Mouse (Mus musculus): Measurements from ENCODE around the gene St6galnac5. TPM values are rescaled to one million over a fixed set of nuclear protein-coding genes. Genes with fewer than 3 reads are reported as not detected.

St6galnac5 gene
- polyA plus RNA-seq, 1 experiment from 2014 or later, result 0.96 TPM

GRCm38 (mm10) chr3:152990787-152991186 lies 8.7 kb upstream of the St6galnac5 start:
- H3K36me3 ChIP-seq (ENCODE audit: control insufficient read depth, insufficient read depth, low read length), result no peaks in the 10 kb centered on the region
- no peak for ATAC-seq (ENCODE audit: insufficient number of reproducible peaks, low FRiP score, low TSS enrichment, low read depth)
- H3K27ac ChIP-seq (replicated peaks; ENCODE audit: low read depth, low read length), result no peak overlapping the region
- H3K27me3 ChIP-seq (ENCODE audit: control insufficient read depth, insufficient read depth, low read length), result no peaks in the 10 kb centered on the region
- H3K4me3 ChIP-seq (ENCODE audit: low read depth, low read length), result no peak overlapping the region
- no peaks in the 10 kb centered on the region for H3K4me1 ChIP-seq (ENCODE audit: control insufficient read depth, insufficient read depth, low read length)
- no peak overlapping the region for H3K4me2 ChIP-seq (ENCODE audit: low read depth, severe bottlenecking)
- no peak for DNase-seq (ENCODE audit: low spot score)
- no peak overlapping the region for H3K9ac ChIP-seq (ENCODE audit: low read length)
- 82% methylated on average over 2 of the region's 2 CpGs for WGBS
- H3K9me3 ChIP-seq (ENCODE audit: control insufficient read depth, low read length), result no peaks in the 10 kb centered on the region

GRCm38 (mm10) chr3:152980978-152981974 lies 770 bp downstream of the St6galnac5 start:
- Histone ChIP-seq H3K4me1 (ENCODE audit: control insufficient read depth, insufficient read depth, low read length) (no peaks in the 10 kb centered on the region), H3K27me3 (ENCODE audit: control insufficient read depth, insufficient read depth, low read length) (peaks cover 26% of the 10 kb centered on the region), H3K4me2 (ENCODE audit: low read depth, severe bottlenecking) (peak overlapping the region; percentile 59), H3K9ac (ENCODE audit: low read length) (peak overlapping the region; percentile 36; the same call in 1 of the 2 replicates), H3K4me3 (ENCODE audit: low read depth, low read length) (peak overlapping the region; percentile 43), H3K36me3 (ENCODE audit: control insufficient read depth, insufficient read depth, low read length) (no peaks in the 10 kb centered on the region), H3K9me3 (ENCODE audit: control insufficient read depth, low read length) (no peaks in the 10 kb centered on the region), H3K27ac (replicated peaks; ENCODE audit: low read depth, low read length) (no peak overlapping the region)
- DNase-seq (ENCODE audit: low spot score) (peak; percentile 58), ATAC-seq (ENCODE audit: insufficient number of reproducible peaks, low FRiP score, low TSS enrichment, low read depth) (peak; percentile 11; the same call in 1 of the 2 replicates)
- under 1% methylated on average over 47 of the region's 47 CpGs for WGBS

- H3K27me3 ChIP-seq (ENCODE audit: control insufficient read depth, insufficient read depth, low read length), result peaks cover 26% of the 10 kb centered on the region
- H3K36me3 ChIP-seq (ENCODE audit: control insufficient read depth, insufficient read depth, low read length), result no peaks in the 10 kb centered on the region
- peak overlapping the region; percentile 59 for H3K4me2 ChIP-seq (ENCODE audit: low read depth, severe bottlenecking)
- peak overlapping the region; percentile 43 for H3K4me3 ChIP-seq (ENCODE audit: low read depth, low read length)
- no peak for DNase-seq (ENCODE audit: low spot score)
- H3K9ac ChIP-seq (ENCODE audit: low read length), result no peak overlapping the region
- ATAC-seq (ENCODE audit: insufficient number of reproducible peaks, low FRiP score, low TSS enrichment, low read depth), result no peak
- no peaks in the 10 kb centered on the region for H3K9me3 ChIP-seq (ENCODE audit: control insufficient read depth, low read length)
- H3K27ac ChIP-seq (replicated peaks; ENCODE audit: low read depth, low read length), result no peak overlapping the region
- H3K4me1 ChIP-seq (ENCODE audit: control insufficient read depth, insufficient read depth, low read length), result no peaks in the 10 kb centered on the region
- 14% methylated on average over 6 of the region's 6 CpGs for WGBS
Measured at GRCm38 (mm10) chr3:152980431-152980830, 1.6 kb downstream of the St6galnac5 start.

GRCm38 (mm10) chr3:152979481-152980092 lies 2.5 kb downstream of the St6galnac5 start:
- Histone ChIP-seq H3K36me3 (ENCODE audit: control insufficient read depth, insufficient read depth, low read length) (no peaks in the 10 kb centered on the region), H3K27ac (replicated peaks; ENCODE audit: low read depth, low read length) (no peak overlapping the region), H3K27me3 (ENCODE audit: control insufficient read depth, insufficient read depth, low read length) (peaks cover 26% of the 10 kb centered on the region), H3K9me3 (ENCODE audit: control insufficient read depth, low read length) (no peaks in the 10 kb centered on the region), H3K9ac (ENCODE audit: low read length) (no peak overlapping the region), H3K4me1 (ENCODE audit: control insufficient read depth, insufficient read depth, low read length) (no peaks in the 10 kb centered on the region), H3K4me3 (ENCODE audit: low read depth, low read length) (no peak overlapping the region), H3K4me2 (ENCODE audit: low read depth, severe bottlenecking) (no peak overlapping the region)
- WGBS, result 58% methylated on average over 11 of the region's 11 CpGs
- DNase-seq (ENCODE audit: low spot score) (no peak), ATAC-seq (ENCODE audit: insufficient number of reproducible peaks, low FRiP score, low TSS enrichment, low read depth) (no peak)

- Histone ChIP-seq H3K36me3 (ENCODE audit: control insufficient read depth, insufficient read depth, low read length) (no peaks in the 10 kb centered on the region), H3K27ac (replicated peaks; ENCODE audit: low read depth, low read length) (no peak overlapping the region), H3K4me2 (ENCODE audit: low read depth, severe bottlenecking) (no peak overlapping the region), H3K4me3 (ENCODE audit: low read depth, low read length) (no peak overlapping the region), H3K4me1 (ENCODE audit: control insufficient read depth, insufficient read depth, low read length) (no peaks in the 10 kb centered on the region), H3K27me3 (ENCODE audit: control insufficient read depth, insufficient read depth, low read length) (no peaks in the 10 kb centered on the region), H3K9ac (ENCODE audit: low read length) (no peak overlapping the region), H3K9me3 (ENCODE audit: control insufficient read depth, low read length) (no peaks in the 10 kb centered on the region)
- DNase-seq (ENCODE audit: low spot score) (no peak), ATAC-seq (ENCODE audit: insufficient number of reproducible peaks, low FRiP score, low TSS enrichment, low read depth) (no peak)
- WGBS, result 83% methylated on average over 4 of the region's 4 CpGs
Measured at GRCm38 (mm10) chr3:152971373-152971772, 10.7 kb downstream of the St6galnac5 start.

GRCm38 (mm10) chr3:152969774-152970347 lies 12.2 kb downstream of the St6galnac5 start:
- H3K4me3 ChIP-seq (ENCODE audit: low read depth, low read length), result no peak overlapping the region
- no peak overlapping the region for H3K4me2 ChIP-seq (ENCODE audit: low read depth, severe bottlenecking)
- H3K9me3 ChIP-seq (ENCODE audit: control insufficient read depth, low read length), result no peaks in the 10 kb centered on the region
- ATAC-seq (ENCODE audit: insufficient number of reproducible peaks, low FRiP score, low TSS enrichment, low read depth) (no peak), DNase-seq (ENCODE audit: low spot score) (no peak)
- no peaks in the 10 kb centered on the region for H3K4me1 ChIP-seq (ENCODE audit: control insufficient read depth, insufficient read depth, low read length)
- no peak overlapping the region for H3K9ac ChIP-seq (ENCODE audit: low read length)
- H3K36me3 ChIP-seq (ENCODE audit: control insufficient read depth, insufficient read depth, low read length), result no peaks in the 10 kb centered on the region
- WGBS, result 80% methylated on average over 16 of the region's 16 CpGs
- no peaks in the 10 kb centered on the region for H3K27me3 ChIP-seq (ENCODE audit: control insufficient read depth, insufficient read depth, low read length)
- no peak overlapping the region for H3K27ac ChIP-seq (replicated peaks; ENCODE audit: low read depth, low read length)

GRCm38 (mm10) chr3:152961855-152962376 lies 20.1 kb downstream of the St6galnac5 start:
- ATAC-seq (ENCODE audit: insufficient number of reproducible peaks, low FRiP score, low TSS enrichment, low read depth) (no peak), DNase-seq (ENCODE audit: low spot score) (no peak)
- Histone ChIP-seq H3K4me3 (ENCODE audit: low read depth, low read length) (no peak overlapping the region), H3K4me2 (ENCODE audit: low read depth, severe bottlenecking) (no peak overlapping the region), H3K36me3 (ENCODE audit: control insufficient read depth, insufficient read depth, low read length) (no peaks in the 10 kb centered on the region), H3K9ac (ENCODE audit: low read length) (no peak overlapping the region), H3K27ac (replicated peaks; ENCODE audit: low read depth, low read length) (no peak overlapping the region), H3K4me1 (ENCODE audit: control insufficient read depth, insufficient read depth, low read length) (no peaks in the 10 kb centered on the region), H3K9me3 (ENCODE audit: control insufficient read depth, low read length) (no peaks in the 10 kb centered on the region), H3K27me3 (ENCODE audit: control insufficient read depth, insufficient read depth, low read length) (no peaks in the 10 kb centered on the region)
- 72% methylated on average over 10 of the region's 10 CpGs for WGBS

Data from limb, embryonic 11.5 days (tissue).